Mouse (Mus musculus) heart, postnatal 0 days (tissue): ENCODE results near the gene 1700014D04Rik.
A peak's percentile ranks its signal among the peaks of the same experiment; 100 is the strongest.

Source experiments
- CTCF ChIP-seq: IDR thresholded peaks from 2 replicates; pipeline ENCODE4 v1.5.1; 2016; ENCODE audit warnings: antibody characterized with exemption, control low read depth, low read depth
- EP300 ChIP-seq: IDR thresholded peaks from 2 replicates; pipeline ENCODE4 v1.6.1; 2016; ENCODE audit warnings: antibody characterized with exemption, low read depth

GRCm38 (mm10) chr13:59770164-59770562 lies 23.6 kb upstream of the 1700014D04Rik start:
- TF ChIP-seq CTCF: peak; percentile 29
- no peak; the same call in 1 of the 2 replicates for TF ChIP-seq EP300
